Mouse (Mus musculus) neural tube, embryonic 11.5 days (tissue): ENCODE measurements at regions not wholly inside any gene's neighbourhood (a gene's known extent, or its start where the extent isn't known, plus 50 kb on each side); places are given as distances from the start of the nearest gene placed in this dataset.

Experiments
- ATAC-seq: fragments of 200-750 bp; cut with Nextera tagmentation; 2 replicates; pipeline ENCODE4 v1.8.0; 2017; ENCODE audit warnings: moderate number of reproducible peaks, mild to moderate bottlenecking, moderate TSS enrichment, moderate library complexity; ENCODE audit not compliant: insufficient read depth, low FRiP score, low TSS enrichment
- DNase-seq: peaks from one replicate; pipeline ENCODE4 v3.0.0-alpha.2; 2015; ENCODE audit warnings: low spot score
- H3K27ac ChIP-seq: fragments of 300-500 bp; sonication (generic); 2 replicates; pipeline ENCODE4 v1.5.1; 2014; ENCODE audit warnings: low read depth, mild to moderate bottlenecking, low read length
- H3K27me3 ChIP-seq: fragments of 300-500 bp; sonication (generic); 2 replicates; pipeline ENCODE4 v1.6.1; 2014; ENCODE audit warnings: mild to moderate bottlenecking, low read length, mixed read lengths; ENCODE audit not compliant: control insufficient read depth, insufficient read depth
- H3K36me3 ChIP-seq: fragments of 300-500 bp; sonication (generic); 2 replicates; pipeline ENCODE4 v1.6.1; 2014; ENCODE audit warnings: mild to moderate bottlenecking, low read length, moderate library complexity, mixed read lengths; ENCODE audit not compliant: control insufficient read depth, insufficient read depth
- H3K4me1 ChIP-seq: fragments of 300-500 bp; sonication (generic); 2 replicates; pipeline ENCODE4 v1.6.1; 2014; ENCODE audit warnings: low read length, mixed read lengths; ENCODE audit not compliant: control insufficient read depth, insufficient read depth
- H3K4me2 ChIP-seq: fragments of 300-500 bp; sonication (generic); 2 replicates; pipeline ENCODE4 v1.6.1; 2014; ENCODE audit warnings: low read depth, mild to moderate bottlenecking, moderate library complexity
- H3K4me3 ChIP-seq: fragments of 300-500 bp; sonication (generic); 2 replicates; pipeline ENCODE4 v1.5.1; 2014; ENCODE audit warnings: low read depth, low read length
- H3K9ac ChIP-seq: fragments of 300-500 bp; sonication (generic); 2 replicates; pipeline ENCODE4 v1.6.1; 2014; ENCODE audit warnings: mild to moderate bottlenecking, low read length
- H3K9me3 ChIP-seq: fragments of 300-500 bp; sonication (generic); 2 replicates; pipeline ENCODE4 v1.6.1; 2016; ENCODE audit warnings: low read length; ENCODE audit not compliant: control insufficient read depth
- WGBS: fragments of 180-500 bp; shearing (Covaris S2); extraction: QIAGEN DNeasy Blood & Tissue Kit; methylation state at CpG from one replicate; pipeline ENCODE4 v1.1.7; 2014; 5-methylcytosine and 5-hydroxymethylcytosine counted together

- peak overlapping the region; percentile 9; the same call in 1 of the 2 replicates for H3K4me2 ChIP-seq
- H3K4me1 ChIP-seq: peaks cover 12% of the 10 kb centered on the region
- WGBS: 12% methylated on average over 13 of the region's 13 CpGs
Observed at GRCm38 (mm10) chr6:52105031-52105593, 53.0 kb downstream of the Hoxa1 start.

GRCm38 (mm10) chr6:52104141-52104540 is 54.0 kb downstream of the Hoxa1 start:
- H3K4me3 ChIP-seq: no peak overlapping the region
- 94% methylated on average over 11 of the region's 11 CpGs for WGBS
- H3K9me3 ChIP-seq: no peaks in the 10 kb centered on the region
- no peak overlapping the region for H3K9ac ChIP-seq
- H3K27me3 ChIP-seq: no peaks in the 10 kb centered on the region
- H3K4me2 ChIP-seq: no peak overlapping the region
- ATAC-seq: no peak
- H3K27ac ChIP-seq: no peak overlapping the region
- no peaks in the 10 kb centered on the region for H3K36me3 ChIP-seq
- H3K4me1 ChIP-seq: peaks cover 12% of the 10 kb centered on the region
- no peak for DNase-seq

More at GRCm38 (mm10) chr6:52105031-52105593, 53.0 kb downstream of the Hoxa1 start:
- Histone ChIP-seq H3K27ac (no peak overlapping the region), H3K9me3 (no peaks in the 10 kb centered on the region), H3K9ac (no peak overlapping the region), H3K27me3 (no peaks in the 10 kb centered on the region), H3K4me3 (no peak overlapping the region), H3K36me3 (no peaks in the 10 kb centered on the region)
- ATAC-seq: no peak
- no peak for DNase-seq

DNA sequence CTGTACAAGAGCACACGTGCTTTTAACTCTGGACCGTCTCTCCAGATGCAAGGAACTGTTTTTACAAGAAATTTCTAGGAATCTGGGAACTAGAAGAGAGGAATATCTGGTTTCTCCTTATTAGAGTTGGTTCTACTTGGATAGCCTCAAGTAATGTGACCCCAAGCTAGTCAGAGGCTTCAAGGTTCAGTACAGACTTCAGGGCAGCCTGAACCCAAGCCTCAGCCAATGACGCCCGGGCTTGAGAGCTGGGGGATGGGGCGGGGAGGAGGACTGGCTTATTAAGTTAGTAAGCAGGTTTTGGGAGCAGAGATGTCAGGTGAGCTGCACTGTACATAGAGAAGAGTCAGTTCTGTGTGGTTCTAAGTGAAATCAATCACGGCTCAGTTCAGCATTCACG is 54.5 kb downstream of the Hoxa1 start:
- Histone ChIP-seq H3K4me1 (peaks cover 12% of the 10 kb centered on the region), H3K36me3 (no peaks in the 10 kb centered on the region), H3K4me2 (no peak overlapping the region), H3K27ac (no peak overlapping the region), H3K9me3 (no peaks in the 10 kb centered on the region), H3K9ac (no peak overlapping the region), H3K4me3 (no peak overlapping the region), H3K27me3 (no peaks in the 10 kb centered on the region)
- no peak for DNase-seq
- WGBS: 80% methylated on average over 7 of the region's 7 CpGs
- ATAC-seq: no peak

GRCm38 (mm10) chr6:52102699-52103098 is 55.4 kb downstream of the Hoxa1 start:
- Histone ChIP-seq H3K27ac (no peak overlapping the region), H3K4me3 (no peak overlapping the region), H3K9me3 (no peaks in the 10 kb centered on the region), H3K36me3 (no peaks in the 10 kb centered on the region), H3K27me3 (no peaks in the 10 kb centered on the region), H3K4me1 (peaks cover 12% of the 10 kb centered on the region), H3K9ac (no peak overlapping the region), H3K4me2 (no peak overlapping the region)
- ATAC-seq: no peak
- WGBS: 27% methylated on average over 8 of the region's 8 CpGs
- DNase-seq: peak; percentile 67

GRCm38 (mm10) chr6:52102179-52102578 is 55.9 kb downstream of the Hoxa1 start:
- DNase-seq (peak; percentile 32), ATAC-seq (no peak)
- Histone ChIP-seq H3K27me3 (no peaks in the 10 kb centered on the region), H3K4me2 (no peak overlapping the region), H3K4me1 (peaks cover 12% of the 10 kb centered on the region), H3K9me3 (no peaks in the 10 kb centered on the region), H3K36me3 (no peaks in the 10 kb centered on the region), H3K4me3 (no peak overlapping the region), H3K27ac (no peak overlapping the region), H3K9ac (no peak overlapping the region)
- WGBS: 16% methylated on average over 8 of the region's 8 CpGs

DNA sequence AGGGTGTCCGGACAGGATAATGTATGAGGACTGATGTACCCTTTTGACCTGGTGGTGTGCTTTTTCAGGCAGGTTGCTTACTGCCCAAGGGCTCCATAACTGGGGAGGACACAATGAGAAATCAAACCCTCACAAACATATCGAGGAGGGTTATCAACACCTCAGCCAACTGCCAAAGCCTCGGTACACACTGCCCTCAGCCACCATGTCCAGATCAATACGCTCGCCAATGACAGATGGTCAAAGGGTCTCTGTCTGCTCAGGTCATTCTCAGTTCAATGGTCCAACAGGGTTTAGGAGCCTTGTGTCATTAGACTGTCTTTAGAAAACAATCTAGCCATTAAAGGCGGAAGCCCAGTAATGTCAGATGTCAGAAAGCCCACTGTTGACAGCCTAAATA is 56.9 kb downstream of the Hoxa1 start:
- WGBS: 40% methylated on average over 6 of the region's 6 CpGs
- DNase-seq (no peak), ATAC-seq (no peak)

DNA sequence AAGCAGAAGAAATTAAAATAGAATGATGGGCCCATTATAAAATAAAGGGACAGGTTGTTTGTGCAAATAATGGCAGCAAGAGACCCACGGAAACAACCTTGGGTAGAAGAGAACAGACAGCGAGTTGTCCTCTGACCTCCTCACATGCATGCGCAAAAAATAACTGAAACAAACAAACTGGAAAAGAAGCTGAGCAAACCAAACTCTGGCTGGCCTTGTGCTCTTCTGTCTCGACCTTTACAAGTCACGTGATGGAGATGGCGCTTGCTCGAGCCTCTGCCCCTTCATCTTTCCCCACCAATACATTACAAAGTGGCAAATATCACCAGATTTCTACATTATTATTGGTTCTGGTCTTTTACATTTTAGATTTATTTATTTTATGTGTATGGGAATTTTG is 59.3 kb downstream of the Hoxa1 start:
- Histone ChIP-seq H3K9ac (no peak overlapping the region), H3K4me3 (no peak overlapping the region), H3K36me3 (no peaks in the 10 kb centered on the region), H3K4me2 (no peak overlapping the region), H3K9me3 (no peaks in the 10 kb centered on the region), H3K27ac (no peak overlapping the region), H3K4me1 (peaks cover 8% of the 10 kb centered on the region; the same call in 1 of the 2 replicates), H3K27me3 (no peaks in the 10 kb centered on the region)
- ATAC-seq (no peak), DNase-seq (no peak)
- 93% methylated on average over 7 of the region's 7 CpGs for WGBS

More for the DNA sequence above, 56.9 kb downstream of the Hoxa1 start:
- no peaks in the 10 kb centered on the region for H3K36me3 ChIP-seq
- no peak overlapping the region for H3K4me3 ChIP-seq
- no peak overlapping the region for H3K4me2 ChIP-seq
- no peaks in the 10 kb centered on the region for H3K27me3 ChIP-seq
- H3K4me1 ChIP-seq: peaks cover 12% of the 10 kb centered on the region
- no peak overlapping the region for H3K9ac ChIP-seq
- no peaks in the 10 kb centered on the region for H3K9me3 ChIP-seq
- 0 out of 2 replicates have a peak overlapping the region, but pooled peaks have one; percentile 21 for H3K27ac ChIP-seq

GRCm38 (mm10) chr6:52095575-52095974 is 62.5 kb downstream of the Hoxa1 start:
- Histone ChIP-seq H3K4me3 (no peak overlapping the region), H3K27me3 (no peaks in the 10 kb centered on the region), H3K4me1 (peaks cover 4% of the 10 kb centered on the region; the same call in 1 of the 2 replicates), H3K36me3 (no peaks in the 10 kb centered on the region), H3K4me2 (no peak overlapping the region), H3K9ac (no peak overlapping the region), H3K27ac (no peak overlapping the region), H3K9me3 (no peaks in the 10 kb centered on the region)
- 94% methylated on average over 7 of the region's 7 CpGs for WGBS
- no peak for DNase-seq
- no peak for ATAC-seq

DNA sequence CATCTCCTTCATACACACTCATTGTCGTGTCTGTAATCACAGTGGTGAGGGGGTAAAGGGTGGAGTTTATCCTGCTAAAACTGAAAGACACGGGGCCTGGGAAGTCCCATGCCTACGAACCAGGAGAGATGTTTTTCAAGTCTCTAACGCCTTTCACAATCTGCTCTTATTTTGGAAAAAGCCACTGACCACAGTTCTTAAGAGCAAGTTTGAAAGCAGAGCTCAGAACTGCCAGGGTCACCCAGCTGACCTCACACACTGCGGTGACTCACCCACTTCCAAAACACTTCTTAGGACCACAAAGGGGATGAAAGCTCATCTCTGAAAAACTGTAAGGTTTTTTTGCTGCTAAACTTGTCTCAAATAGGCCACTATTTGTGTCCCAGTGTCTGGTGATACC is 66.7 kb downstream of the Hoxa1 start:
- no peaks in the 10 kb centered on the region for H3K36me3 ChIP-seq
- no peak overlapping the region for H3K4me3 ChIP-seq
- peaks cover 4% of the 10 kb centered on the region; the same call in 1 of the 2 replicates for H3K4me1 ChIP-seq
- no peak for ATAC-seq
- DNase-seq: no peak
- no peaks in the 10 kb centered on the region for H3K27me3 ChIP-seq
- H3K27ac ChIP-seq: no peak overlapping the region
- WGBS: 40% methylated on average over 5 of the region's 5 CpGs
- no peak overlapping the region for H3K4me2 ChIP-seq
- no peak overlapping the region for H3K9ac ChIP-seq
- no peaks in the 10 kb centered on the region for H3K9me3 ChIP-seq
